Mouse (Mus musculus) right cerebral cortex, postnatal 10 days (tissue): ENCODE measurements around the gene Slc41a3.

ENCODE experiments used
- DNase-seq, 2 experiments: peaks; one replicate each; pipeline ENCODE4 v3.0.0; 2021; ENCODE audit warnings: low spot score in 2 of 2

Gene Slc41a3

DNA sequence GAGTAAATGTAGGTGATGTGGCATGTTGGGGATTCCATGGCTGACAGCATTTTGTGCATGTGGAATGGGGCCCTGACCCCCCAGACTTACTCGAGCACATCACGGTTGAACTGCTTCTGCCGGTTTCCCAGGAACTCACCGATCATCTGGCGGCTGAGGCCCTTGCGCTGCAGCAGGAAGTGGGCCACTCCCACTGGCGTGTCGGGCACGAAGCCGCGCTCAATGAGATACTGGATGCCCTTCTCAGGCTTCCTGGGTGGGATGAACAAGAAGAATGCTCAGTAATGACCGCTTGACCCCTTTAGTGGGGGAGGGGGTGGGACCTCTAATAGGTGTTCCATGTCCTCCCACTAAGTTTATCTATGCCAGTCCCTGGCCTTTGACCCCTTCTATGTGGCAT, 75.9 kb downstream of the Slc41a3 start:
- no peak for DNase-seq

GRCm38 (mm10) chr6:90683831-90684532, 79.5 kb downstream of the Slc41a3 start:
- DNase-seq, result no peak

- no peak for DNase-seq
Measured at GRCm38 (mm10) chr6:90686812-90687211, 82.3 kb downstream of the Slc41a3 start.

- DNase-seq, result no peak
Measured at GRCm38 (mm10) chr6:90688003-90688402, 83.5 kb downstream of the Slc41a3 start.

GRCm38 (mm10) chr6:90688742-90689141, 84.2 kb downstream of the Slc41a3 start:
- no peak for DNase-seq

- no peak for DNase-seq
Measured at GRCm38 (mm10) chr6:90689500-90689899, 85.0 kb downstream of the Slc41a3 start.

DNA sequence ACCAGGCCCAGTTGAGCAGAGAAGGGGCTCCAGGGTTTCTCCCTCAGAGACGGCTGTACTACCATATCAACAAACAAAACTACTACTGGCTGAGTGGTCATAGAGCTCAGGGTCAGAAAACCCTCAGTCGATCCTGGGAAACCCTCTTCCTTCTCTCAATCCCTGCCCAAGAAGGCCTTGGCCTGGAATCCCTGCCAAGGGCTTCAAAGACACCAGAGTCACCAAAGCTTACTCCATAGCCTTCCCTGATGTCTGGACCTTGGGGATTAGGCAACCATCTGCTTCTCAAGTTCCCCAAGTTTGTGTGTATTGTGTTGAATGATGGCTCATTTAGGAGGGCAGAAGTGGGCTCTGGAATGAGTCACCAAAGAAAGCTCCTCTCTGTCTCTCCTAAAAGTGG, 87.4 kb downstream of the Slc41a3 start:
- no peak for DNase-seq

GRCm38 (mm10) chr6:90692404-90692803, 87.9 kb downstream of the Slc41a3 start:
- no peak for DNase-seq

DNA sequence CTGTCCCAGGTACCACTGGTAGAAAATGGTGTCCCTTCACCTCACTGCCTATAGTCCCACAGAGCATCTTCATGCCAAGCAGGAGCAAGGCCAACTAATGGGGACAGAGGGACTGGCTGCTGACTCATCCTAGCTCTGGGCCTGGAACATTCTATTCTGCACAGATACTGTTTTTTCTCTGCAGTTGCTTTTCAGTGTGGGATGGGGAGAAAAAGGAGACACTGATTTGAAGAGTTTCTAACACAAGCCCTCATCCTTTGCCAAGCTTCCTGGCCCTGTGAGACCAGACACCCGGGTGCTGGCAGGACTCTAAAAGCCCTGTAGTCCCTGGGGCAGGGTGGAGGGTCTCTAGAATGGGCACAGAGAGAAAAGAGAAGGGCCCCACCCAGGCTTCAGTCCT, 91.2 kb downstream of the Slc41a3 start:
- no peak for DNase-seq
